In genomic region chr3:106197246-106197645, GRCm38 (mm10) we compare ENCODE assay signal across 10 mouse cellular contexts. TPM values are rescaled to one million over a fixed set of nuclear protein-coding genes. Genes with fewer than 3 reads are reported as not detected.
DNase-seq lines count a peak whose midpoint lies in the region; ATAC-seq lines count a peak whose summit lies in the region.
"Not testable (repeated sequence)": the region's sequence is repeated elsewhere in the genome, so short reads cannot be mapped to it uniquely, and the experiment has no call there.
"Had no signal": no experiment of that assay in that cellular context is flagged by ENCODE, and none has a peak within 500 bp of the region (broad histone marks: within the 10 kb centered on the region; RNA-seq: fewer than 3 reads in every experiment).

No protein-coding gene starts in this region.

- not testable (repeated sequence) for H3K9me3 ChIP-seq in midbrain, embryonic 11.5 days (ENCODE audit: control insufficient read depth, low read length)

- not testable (repeated sequence) for H3K9ac ChIP-seq in midbrain, embryonic 11.5 days (ENCODE audit: low read length)

- not testable (repeated sequence) for H3K27me3 ChIP-seq in midbrain, embryonic 11.5 days (ENCODE audit: control insufficient read depth, insufficient read depth, low read length)

- not testable (repeated sequence) for ATAC-seq in midbrain, embryonic 11.5 days (ENCODE audit: low FRiP score)

- H3K36me3 ChIP-seq in midbrain, embryonic 11.5 days (ENCODE audit: control insufficient read depth, insufficient read depth, low read length): not testable (repeated sequence)

- not testable (repeated sequence) for H3K4me3 ChIP-seq in midbrain, embryonic 11.5 days (ENCODE audit: low read depth, low read length)

- H3K27ac ChIP-seq in midbrain, embryonic 11.5 days (ENCODE audit: low read depth, low read length): not testable (repeated sequence)

- not testable (repeated sequence) for H3K4me1 ChIP-seq in midbrain, embryonic 11.5 days (ENCODE audit: control insufficient read depth, insufficient read depth, low read length)

- WGBS in midbrain, embryonic 11.5 days: 63% methylated on average over 2 of the region's 2 CpGs

- not testable (repeated sequence) for H3K4me2 ChIP-seq in midbrain, embryonic 11.5 days

- DNase-seq in heart, adult 11 months: peak; percentile 86
- DNase-seq in midbrain, embryonic 11.5 days (ENCODE audit: low spot score, missing footprints): peak; percentile 78

RNA-seq across cellular contexts. Expression of gene Chil4, which starts 22.1 kb away (rescaled TPM):
- polyA plus RNA-seq in midbrain, embryonic 11.5 days (2014; fragmentation: Nextera tagmentation; extraction: Ambion mirVana): not detected in 2 replicates
- polyA plus RNA-seq: activated CD4-positive, CD25-positive, alpha-beta regulatory T cell, adult 4 months; adrenal gland, adult 2 months; brain, embryonic 14.5 days; C2C12; CD4-positive, CD25-positive, alpha-beta regulatory T cell, adult 4 months; cerebellum, adult 2 months; G1E; Patski had no signal

RNA-seq across cellular contexts. Expression of gene Chil3, which starts 29.9 kb away (rescaled TPM):
- not detected in 2 replicates for polyA plus RNA-seq in midbrain, embryonic 11.5 days (2014; fragmentation: Nextera tagmentation; extraction: Ambion mirVana)
- polyA plus RNA-seq: C2C12; CD4-positive, CD25-positive, alpha-beta regulatory T cell, adult 4 months; G1E; Patski had no signal
